8 mouse cellular contexts compared by ENCODE assay signal in genomic region chr1:74236590-74237317, GRCm38 (mm10). TPM values are rescaled to one million over a fixed set of nuclear protein-coding genes. Genes with fewer than 3 reads are reported as not detected.
DNase-seq lines count a peak whose midpoint lies in the region; ATAC-seq and TF ChIP-seq lines count a peak whose summit lies in the region.

No protein-coding gene starts in this region.

- peak overlapping the region; percentile 97 for H3K9ac ChIP-seq in forebrain, embryonic 13.5 days
- peak overlapping the region; percentile 95 for H3K9ac ChIP-seq in hindbrain, embryonic 12.5 days
- H3K9ac ChIP-seq in limb, embryonic 14.5 days (ENCODE audit: low read depth, low read length, severe bottlenecking), result peak overlapping the region; percentile 89
- peak overlapping the region; percentile 96 for H3K9ac ChIP-seq in midbrain, embryonic 12.5 days (replicated peaks)

- peak overlapping the region; percentile 95 for H3K4me2 ChIP-seq in forebrain, embryonic 13.5 days
- peak overlapping the region; percentile 82 for H3K4me2 ChIP-seq in hindbrain, embryonic 12.5 days (replicated peaks)
- peak overlapping the region; percentile 74 for H3K4me2 ChIP-seq in limb, embryonic 14.5 days (replicated peaks; ENCODE audit: low read depth, low read length, severe bottlenecking)
- peak overlapping the region; percentile 90 for H3K4me2 ChIP-seq in midbrain, embryonic 12.5 days (replicated peaks)

- peaks cover 36% of the 10 kb centered on the region for H3K4me1 ChIP-seq in forebrain, embryonic 13.5 days
- H3K4me1 ChIP-seq in hindbrain, embryonic 12.5 days, result peaks cover 32% of the 10 kb centered on the region
- H3K4me1 ChIP-seq in limb, embryonic 14.5 days (ENCODE audit: control insufficient read depth, insufficient read depth, low read length), result peaks cover 20% of the 10 kb centered on the region
- peaks cover 36% of the 10 kb centered on the region for H3K4me1 ChIP-seq in midbrain, embryonic 12.5 days

- peak overlapping the region; percentile 87 for H3K27ac ChIP-seq in forebrain, embryonic 13.5 days
- peak overlapping the region; percentile 89 for H3K27ac ChIP-seq in hindbrain, embryonic 12.5 days
- peak overlapping the region; percentile 81 for H3K27ac ChIP-seq in limb, embryonic 14.5 days (replicated peaks; ENCODE audit: low read depth, low read length)
- H3K27ac ChIP-seq in midbrain, embryonic 12.5 days (replicated peaks), result peak overlapping the region; percentile 87

- no peaks in the 10 kb centered on the region for H3K27me3 ChIP-seq in forebrain, embryonic 13.5 days
- H3K27me3 ChIP-seq in hindbrain, embryonic 12.5 days, result no peaks in the 10 kb centered on the region
- no peaks in the 10 kb centered on the region for H3K27me3 ChIP-seq in limb, embryonic 14.5 days (ENCODE audit: control insufficient read depth, insufficient read depth, low read length)
- peaks cover 7% of the 10 kb centered on the region; the same call in 1 of the 2 replicates for H3K27me3 ChIP-seq in midbrain, embryonic 12.5 days

- DNase-seq in cerebellum, adult 11-12 months, result peak; percentile 60
- no peak for DNase-seq in cerebellum, postnatal 10 days
- no peak for DNase-seq in limb, embryonic 14.5 days (ENCODE audit: low spot score)
- DNase-seq in spleen, postnatal 4 days (ENCODE audit: low spot score in 2 of 2), result peak; percentile 65 to 83

- H3K36me3 ChIP-seq in forebrain, embryonic 13.5 days (ENCODE audit: poor library complexity, severe bottlenecking), result no peaks in the 10 kb centered on the region
- no peaks in the 10 kb centered on the region for H3K36me3 ChIP-seq in hindbrain, embryonic 12.5 days
- H3K36me3 ChIP-seq in limb, embryonic 14.5 days (ENCODE audit: control insufficient read depth, insufficient read depth, low read length), result peaks cover 4% of the 10 kb centered on the region; the same call in 1 of the 2 replicates
- H3K36me3 ChIP-seq in midbrain, embryonic 12.5 days, result no peaks in the 10 kb centered on the region

- no peaks in the 10 kb centered on the region for H3K9me3 ChIP-seq in forebrain, embryonic 13.5 days (replicated peaks)
- H3K9me3 ChIP-seq in hindbrain, embryonic 12.5 days (replicated peaks), result no peaks in the 10 kb centered on the region
- no peaks in the 10 kb centered on the region for H3K9me3 ChIP-seq in limb, embryonic 14.5 days (ENCODE audit: control insufficient read depth, low read length)
- no peaks in the 10 kb centered on the region for H3K9me3 ChIP-seq in midbrain, embryonic 12.5 days

- peak overlapping the region; percentile 99 for H3K4me3 ChIP-seq in forebrain, embryonic 13.5 days
- H3K4me3 ChIP-seq in hindbrain, embryonic 12.5 days, result peak overlapping the region; percentile 76
- peak overlapping the region; percentile 99 for H3K4me3 ChIP-seq in limb, embryonic 14.5 days (replicated peaks; ENCODE audit: low read length)
- peak overlapping the region; percentile 99 for H3K4me3 ChIP-seq in midbrain, embryonic 12.5 days

- under 1% methylated on average over 50 of the region's 57 CpGs for WGBS in forebrain, embryonic 13.5 days
- WGBS in hindbrain, embryonic 12.5 days, result under 1% methylated on average over 44 of the region's 57 CpGs
- under 1% methylated on average over 41 of the region's 57 CpGs for WGBS in limb, embryonic 14.5 days
- 1% methylated on average over 54 of the region's 57 CpGs for WGBS in midbrain, embryonic 12.5 days

- ATAC-seq in activated CD4-positive, CD25-positive, alpha-beta regulatory T cell, adult 4 months, result peak; percentile 37
- peak; percentile 29 for ATAC-seq in forebrain, embryonic 13.5 days
- ATAC-seq in hindbrain, embryonic 12.5 days (ENCODE audit: low FRiP score), result peak; percentile 84
- 0 out of 2 replicates have a peak, but pooled peaks have one; percentile 12 for ATAC-seq in limb, embryonic 14.5 days (ENCODE audit: low FRiP score, low read depth)
- no peak; the same call in none of the 2 replicates for ATAC-seq in midbrain, embryonic 12.5 days (ENCODE audit: low FRiP score, low read depth)

- TF ChIP-seq POLR2A in limb, embryonic 14.5 days (IDR thresholded peaks at IDR 0.05; ENCODE audit: borderline replicate concordance, extremely low read depth, insufficient read depth, insufficient read length), result no peak

RNA-seq across cellular contexts. Expression of gene Arpc2, which starts 0.9 kb away (rescaled TPM):
- 100 to 1,000 TPM; 749 to 764 TPM for polyA plus RNA-seq in activated CD4-positive, CD25-positive, alpha-beta regulatory T cell, adult 4 months (2017; shearing (Covaris generic))
- 367 and 371 TPM in 2 replicates for polyA plus RNA-seq in forebrain, embryonic 13.5 days (2015; fragmentation: Nextera tagmentation; extraction: Ambion mirVana)
- 370 and 394 TPM in 2 replicates for polyA plus RNA-seq in hindbrain, embryonic 12.5 days (2016; fragmentation: Nextera tagmentation; extraction: Ambion mirVana)
- 193 and 230 TPM in 2 replicates for polyA plus RNA-seq in limb, embryonic 14.5 days (2012; rRNA removed)
- 344 and 345 TPM in 2 replicates for polyA plus RNA-seq in limb, embryonic 14.5 days (2014; fragmentation: Nextera tagmentation; extraction: Ambion mirVana)
- polyA plus RNA-seq in midbrain, embryonic 12.5 days (2016; fragmentation: Nextera tagmentation; extraction: Ambion mirVana), result 357 and 363 TPM in 2 replicates

RNA-seq across cellular contexts. Expression of gene Gpbar1, which starts 41.6 kb away (rescaled TPM):
- under 1 TPM in 1 of 2 experiments, not detected in 1; 0.32 TPM for polyA plus RNA-seq in activated CD4-positive, CD25-positive, alpha-beta regulatory T cell, adult 4 months (2017; shearing (Covaris generic))
- polyA plus RNA-seq in forebrain, embryonic 13.5 days (2015; fragmentation: Nextera tagmentation; extraction: Ambion mirVana), result not detected in 2 replicates
- 0.19 TPM in 1 of 2 replicates, not detected in the other for polyA plus RNA-seq in hindbrain, embryonic 12.5 days (2016; fragmentation: Nextera tagmentation; extraction: Ambion mirVana)
- not detected in 2 replicates for polyA plus RNA-seq in limb, embryonic 14.5 days (2012; rRNA removed)
- 0.25 and 0.34 TPM in 2 replicates for polyA plus RNA-seq in limb, embryonic 14.5 days (2014; fragmentation: Nextera tagmentation; extraction: Ambion mirVana)
- not detected in 2 replicates for polyA plus RNA-seq in midbrain, embryonic 12.5 days (2016; fragmentation: Nextera tagmentation; extraction: Ambion mirVana)

RNA-seq across cellular contexts. Expression of gene Cxcr1, which starts 42.3 kb away (rescaled TPM):
- not detected for polyA plus RNA-seq in activated CD4-positive, CD25-positive, alpha-beta regulatory T cell, adult 4 months (2017; shearing (Covaris generic))
- not detected in 2 replicates for polyA plus RNA-seq in forebrain, embryonic 13.5 days (2015; fragmentation: Nextera tagmentation; extraction: Ambion mirVana)
- not detected in 2 replicates for polyA plus RNA-seq in hindbrain, embryonic 12.5 days (2016; fragmentation: Nextera tagmentation; extraction: Ambion mirVana)
- not detected in 2 replicates for polyA plus RNA-seq in limb, embryonic 14.5 days (2012; rRNA removed)
- polyA plus RNA-seq in limb, embryonic 14.5 days (2014; fragmentation: Nextera tagmentation; extraction: Ambion mirVana), result not detected in 2 replicates
- not detected in 2 replicates for polyA plus RNA-seq in midbrain, embryonic 12.5 days (2016; fragmentation: Nextera tagmentation; extraction: Ambion mirVana)

RNA-seq across cellular contexts. Expression of gene Aamp, which starts 47.8 kb away (rescaled TPM):
- polyA plus RNA-seq in activated CD4-positive, CD25-positive, alpha-beta regulatory T cell, adult 4 months (2017; shearing (Covaris generic)), result 100 to 1,000 TPM; 139 to 184 TPM
- polyA plus RNA-seq in forebrain, embryonic 13.5 days (2015; fragmentation: Nextera tagmentation; extraction: Ambion mirVana), result 195 and 211 TPM in 2 replicates
- polyA plus RNA-seq in hindbrain, embryonic 12.5 days (2016; fragmentation: Nextera tagmentation; extraction: Ambion mirVana), result 180 and 183 TPM in 2 replicates
- 174 and 181 TPM in 2 replicates for polyA plus RNA-seq in limb, embryonic 14.5 days (2012; rRNA removed)
- 228 and 238 TPM in 2 replicates for polyA plus RNA-seq in limb, embryonic 14.5 days (2014; fragmentation: Nextera tagmentation; extraction: Ambion mirVana)
- 176 and 181 TPM in 2 replicates for polyA plus RNA-seq in midbrain, embryonic 12.5 days (2016; fragmentation: Nextera tagmentation; extraction: Ambion mirVana)

RNA-seq across cellular contexts. Expression of gene Pnkd, which starts 48.0 kb away (rescaled TPM):
- polyA plus RNA-seq in activated CD4-positive, CD25-positive, alpha-beta regulatory T cell, adult 4 months (2017; shearing (Covaris generic)), result 10 to 100 TPM; 80.2 to 97.8 TPM
- polyA plus RNA-seq in forebrain, embryonic 13.5 days (2015; fragmentation: Nextera tagmentation; extraction: Ambion mirVana), result 94.5 and 96.1 TPM in 2 replicates
- polyA plus RNA-seq in hindbrain, embryonic 12.5 days (2016; fragmentation: Nextera tagmentation; extraction: Ambion mirVana), result 94.0 and 97.8 TPM in 2 replicates
- polyA plus RNA-seq in limb, embryonic 14.5 days (2012; rRNA removed), result 63.9 and 70.7 TPM in 2 replicates
- 124 and 129 TPM in 2 replicates for polyA plus RNA-seq in limb, embryonic 14.5 days (2014; fragmentation: Nextera tagmentation; extraction: Ambion mirVana)
- 75.0 and 85.3 TPM in 2 replicates for polyA plus RNA-seq in midbrain, embryonic 12.5 days (2016; fragmentation: Nextera tagmentation; extraction: Ambion mirVana)

Comparison
In these comparisons a context has a peak if more than half of its experiments do, and no peak if none do; other contexts are left out.
1. DNase-seq: peak in cerebellum, adult 11-12 months (single experiment) and spleen, postnatal 4 days (2 of 2); none in cerebellum, postnatal 10 days (0 of 2) and limb, embryonic 14.5 days (single experiment).
2. Peak in every context shown above with its lines, with median percentiles within 50 percentile points of each other: H3K27ac ChIP-seq, H3K4me2 ChIP-seq, H3K4me3 ChIP-seq and H3K9ac ChIP-seq.